Mouse (Mus musculus) heart, embryonic 16.5 days (tissue): ENCODE data around the gene Nr6a1. TPM values are rescaled to one million over a fixed set of nuclear protein-coding genes. Genes with fewer than 3 reads are reported as not detected.

Experiments used
- ATAC-seq: fragments of 200-750 bp; cut with Nextera tagmentation; replicated peaks from 2 replicates; pipeline ENCODE4 v1.8.0; 2017; ENCODE audit warnings: moderate number of reproducible peaks; ENCODE audit not compliant: insufficient read depth, low FRiP score; ENCODE audit errors: extremely low read depth
- H3K27ac ChIP-seq: fragments of 300-500 bp; sonication (generic); 2 replicates; pipeline ENCODE4 v1.5.1; 2014; ENCODE audit warnings: mild to moderate bottlenecking, low read length, control low read depth, moderate library complexity
- H3K27me3 ChIP-seq: fragments of 300-500 bp; sonication (generic); 2 replicates; pipeline ENCODE4 v1.6.1; 2014; ENCODE audit warnings: low read length, mixed read lengths; ENCODE audit not compliant: control insufficient read depth, insufficient read depth
- H3K36me3 ChIP-seq: fragments of 300-500 bp; sonication (generic); 2 replicates; pipeline ENCODE4 v1.6.1; 2014; ENCODE audit not compliant: control insufficient read depth, insufficient read depth
- H3K4me1 ChIP-seq: fragments of 300-500 bp; sonication (generic); 2 replicates; pipeline ENCODE4 v1.6.1; 2014; ENCODE audit warnings: low read length, mixed read lengths; ENCODE audit not compliant: control insufficient read depth, insufficient read depth
- H3K4me2 ChIP-seq: fragments of 300-500 bp; sonication (generic); 2 replicates; pipeline ENCODE4 v1.6.1; 2014; ENCODE audit warnings: low read depth, mild to moderate bottlenecking, control low read depth, low read length
- H3K4me3 ChIP-seq: fragments of 300-500 bp; sonication (generic); 2 replicates; pipeline ENCODE4 v1.5.1; 2014; ENCODE audit warnings: mild to moderate bottlenecking, control low read depth, low read length
- H3K9ac ChIP-seq: fragments of 300-500 bp; sonication (generic); 2 replicates; pipeline ENCODE4 v1.6.1; 2014; ENCODE audit warnings: low read length, control low read depth
- H3K9me3 ChIP-seq: fragments of 300-500 bp; sonication (generic); replicated peaks from 2 replicates; pipeline ENCODE4 v1.6.1; 2016; ENCODE audit warnings: low read length; ENCODE audit not compliant: control insufficient read depth
- WGBS: fragments of 180-500 bp; shearing (Covaris S2); extraction: QIAGEN DNeasy Blood & Tissue Kit; methylation state at CpG from one replicate; pipeline ENCODE4 v1.1.7; 2014; 5-methylcytosine and 5-hydroxymethylcytosine counted together
- polyA plus RNA-seq: library from polyadenylated mRNA; unstranded; fragments of >200 nt; fragmentation: Nextera tagmentation; extraction: Ambion mirVana; gene quantifications from 2 replicates; pipeline ENCODE4 v1.2.1, GENCODE M21; 2015

Nr6a1 gene
- polyA plus RNA-seq, 1 experiment from 2014 or later: 0.55 TPM

DNA sequence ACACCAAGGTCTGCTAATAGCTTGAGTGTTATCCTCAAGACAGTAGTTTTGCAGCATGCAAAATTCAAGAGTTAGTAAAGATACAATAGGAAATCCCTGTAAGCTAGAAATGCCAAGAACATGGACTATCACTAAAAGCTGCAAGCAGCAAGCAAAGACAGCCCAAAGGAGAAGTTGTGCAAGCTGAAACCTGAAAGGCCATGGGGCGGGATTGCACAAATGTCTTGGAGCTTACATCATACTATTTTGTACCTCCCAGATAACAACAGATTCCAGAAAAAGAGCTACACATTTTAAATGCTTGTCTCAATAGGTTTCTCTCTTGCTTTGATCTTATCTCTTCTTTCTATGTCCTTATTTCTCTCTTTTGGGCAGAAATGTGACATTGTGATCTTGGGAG is 60.8 kb downstream of the Nr6a1 start:
- Histone ChIP-seq H3K4me1 (peaks cover 3% of the 10 kb centered on the region; the same call in 1 of the 2 replicates), H3K27me3 (no peaks in the 10 kb centered on the region), H3K36me3 (no peaks in the 10 kb centered on the region; the same call in 1 of the 2 replicates), H3K9ac (no peak overlapping the region), H3K27ac (no peak overlapping the region), H3K9me3 (no peaks in the 10 kb centered on the region), H3K4me2 (no peak overlapping the region), H3K4me3 (no peak overlapping the region)
- WGBS: 53% methylated on average over 1 of the region's 1 CpGs
- no peak for ATAC-seq

GRCm38 (mm10) chr2:38864011-38864410 is 63.5 kb downstream of the Nr6a1 start:
- 28% methylated on average over 4 of the region's 4 CpGs for WGBS
- no peak for ATAC-seq
- Histone ChIP-seq H3K36me3 (no peaks in the 10 kb centered on the region; the same call in 1 of the 2 replicates), H3K27ac (no peak overlapping the region), H3K4me1 (peaks cover 3% of the 10 kb centered on the region; the same call in 1 of the 2 replicates), H3K4me3 (no peak overlapping the region), H3K27me3 (no peaks in the 10 kb centered on the region), H3K9me3 (no peaks in the 10 kb centered on the region), H3K4me2 (no peak overlapping the region), H3K9ac (no peak overlapping the region)

DNA sequence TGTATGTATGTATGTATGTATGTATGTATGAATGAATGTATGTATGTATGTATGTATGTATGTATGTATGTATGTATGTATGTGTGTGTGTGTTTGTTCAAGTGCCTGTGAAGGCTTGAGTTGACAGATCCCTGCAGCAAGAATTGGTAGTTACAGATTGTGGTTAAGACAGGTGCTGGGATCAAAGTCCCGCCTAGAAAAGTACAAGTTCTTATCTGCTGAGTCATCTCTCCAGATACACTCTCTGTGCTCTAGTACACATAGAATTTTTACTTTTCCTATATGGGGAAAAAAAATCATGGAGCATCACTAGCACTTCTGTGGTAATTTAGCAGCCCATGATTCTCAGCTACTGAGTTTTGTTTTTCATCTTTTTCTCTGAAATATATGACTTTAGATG is 75.7 kb downstream of the Nr6a1 start:
- WGBS: 90% methylated on average over 1 of the region's 1 CpGs
- Histone ChIP-seq H3K4me2 (no peak overlapping the region), H3K4me3 (no peak overlapping the region), H3K9ac (no peak overlapping the region), H3K36me3 (peaks cover 4% of the 10 kb centered on the region; the same call in 1 of the 2 replicates), H3K27me3 (no peaks in the 10 kb centered on the region), H3K27ac (no peak overlapping the region), H3K9me3 (no peaks in the 10 kb centered on the region), H3K4me1 (no peaks in the 10 kb centered on the region)
- no peak for ATAC-seq

- Histone ChIP-seq H3K27ac (no peak overlapping the region), H3K4me1 (no peaks in the 10 kb centered on the region), H3K4me2 (no peak overlapping the region), H3K36me3 (peaks cover 5% of the 10 kb centered on the region; the same call in 1 of the 2 replicates), H3K4me3 (no peak overlapping the region), H3K27me3 (no peaks in the 10 kb centered on the region), H3K9ac (no peak overlapping the region), H3K9me3 (no peaks in the 10 kb centered on the region)
- ATAC-seq: no peak
- WGBS: 85% methylated on average over 2 of the region's 2 CpGs
Observed at GRCm38 (mm10) chr2:38846319-38846718, 81.2 kb downstream of the Nr6a1 start.

- 78% methylated on average over 6 of the region's 6 CpGs for WGBS
- no peak for ATAC-seq
Observed at GRCm38 (mm10) chr2:38835489-38835888, 92.0 kb downstream of the Nr6a1 start.

DNA sequence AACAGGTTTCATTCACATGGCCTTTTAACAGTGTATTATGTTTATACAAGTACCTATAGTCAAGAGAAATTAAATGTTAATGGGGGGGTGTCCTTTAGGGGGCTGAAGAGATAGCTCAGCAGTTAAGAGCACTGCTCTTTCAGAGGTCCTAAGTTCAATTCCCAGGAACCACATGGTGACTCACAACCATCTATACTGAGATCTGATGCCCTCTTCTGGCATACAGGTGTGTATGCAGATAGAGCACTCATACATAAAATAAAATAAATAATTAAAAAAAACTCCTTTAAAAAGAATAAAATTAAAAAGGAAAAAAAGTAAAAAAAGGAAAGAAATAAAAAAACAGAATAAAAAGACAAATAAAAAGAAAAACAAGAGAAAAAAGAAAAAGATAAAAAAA is 95.5 kb downstream of the Nr6a1 start:
- no peaks in the 10 kb centered on the region for H3K9me3 ChIP-seq
- no peak overlapping the region for H3K4me3 ChIP-seq
- ATAC-seq: no peak
- H3K36me3 ChIP-seq: no peaks in the 10 kb centered on the region
- H3K27ac ChIP-seq: no peak overlapping the region
- no peak overlapping the region for H3K9ac ChIP-seq
- peaks cover 7% of the 10 kb centered on the region; the same call in 1 of the 2 replicates for H3K4me1 ChIP-seq
- H3K27me3 ChIP-seq: no peaks in the 10 kb centered on the region
- H3K4me2 ChIP-seq: no peak overlapping the region

More at GRCm38 (mm10) chr2:38835489-38835888, 92.0 kb downstream of the Nr6a1 start:
- Histone ChIP-seq H3K9me3 (no peaks in the 10 kb centered on the region), H3K4me3 (no peak overlapping the region), H3K27me3 (no peaks in the 10 kb centered on the region), H3K4me1 (no peaks in the 10 kb centered on the region), H3K36me3 (no peaks in the 10 kb centered on the region), H3K9ac (no peak overlapping the region), H3K4me2 (no peak overlapping the region), H3K27ac (no peak overlapping the region)

DNA sequence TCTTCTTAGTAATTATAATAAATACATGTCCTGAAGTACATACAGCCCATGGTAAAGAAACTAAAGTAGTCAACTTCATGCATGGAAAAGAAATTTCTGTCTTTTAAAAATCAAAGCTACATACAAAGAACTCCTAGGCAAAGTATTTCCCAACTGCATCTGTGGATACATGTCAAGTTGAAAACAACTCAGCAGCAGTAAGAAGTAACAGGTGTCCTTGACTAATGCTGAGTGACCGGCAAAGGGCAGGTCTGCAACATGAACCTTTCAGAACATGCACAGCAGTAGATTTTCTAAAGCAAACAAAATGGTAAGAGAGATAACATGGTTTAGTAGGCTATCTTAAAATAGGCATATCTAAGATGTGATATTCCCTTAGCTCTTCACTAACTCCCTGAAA is 98.0 kb downstream of the Nr6a1 start:
- 20% methylated on average over 1 of the region's 1 CpGs for WGBS
- Histone ChIP-seq H3K4me1 (peaks cover 11% of the 10 kb centered on the region; the same call in 1 of the 2 replicates), H3K27me3 (no peaks in the 10 kb centered on the region), H3K9me3 (no peaks in the 10 kb centered on the region), H3K4me3 (no peak overlapping the region), H3K27ac (no peak overlapping the region), H3K4me2 (no peak overlapping the region), H3K9ac (no peak overlapping the region), H3K36me3 (no peaks in the 10 kb centered on the region)
- no peak for ATAC-seq

DNA sequence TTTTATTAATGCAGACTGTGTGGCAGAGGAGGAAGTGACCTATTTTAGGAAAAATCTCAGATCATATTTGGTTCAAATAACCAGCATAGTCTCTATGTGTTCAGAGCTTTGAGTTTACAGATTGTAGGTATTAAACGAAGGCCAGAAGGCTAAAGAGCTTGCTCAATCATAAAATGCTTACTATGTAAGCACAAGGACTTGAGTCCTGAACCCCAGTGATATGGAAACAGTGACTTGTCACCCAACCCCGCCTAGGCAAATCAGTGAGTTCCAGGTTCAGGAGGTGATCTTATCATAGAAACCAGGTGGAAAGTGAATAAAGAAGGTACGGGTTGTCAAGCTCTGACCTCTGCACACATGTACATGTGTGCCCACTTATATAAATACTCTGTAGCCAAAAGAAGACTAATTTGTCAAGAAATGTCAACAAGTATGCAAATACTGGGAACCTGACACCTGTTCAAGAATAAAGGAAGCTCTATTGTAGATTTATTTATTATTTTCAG is 99.6 kb downstream of the Nr6a1 start:
- Histone ChIP-seq H3K36me3 (no peaks in the 10 kb centered on the region), H3K4me1 (peaks cover 11% of the 10 kb centered on the region; the same call in 1 of the 2 replicates), H3K27ac (no peak overlapping the region), H3K9me3 (no peaks in the 10 kb centered on the region), H3K27me3 (no peaks in the 10 kb centered on the region), H3K4me2 (no peak overlapping the region), H3K9ac (no peak overlapping the region), H3K4me3 (no peak overlapping the region)
- 70% methylated on average over 3 of the region's 3 CpGs for WGBS
- ATAC-seq: no peak

GRCm38 (mm10) chr2:38826189-38826588 is 101.3 kb downstream of the Nr6a1 start:
- Histone ChIP-seq H3K36me3 (no peaks in the 10 kb centered on the region), H3K9me3 (no peaks in the 10 kb centered on the region), H3K4me3 (no peak overlapping the region), H3K27ac (no peak overlapping the region), H3K27me3 (no peaks in the 10 kb centered on the region), H3K9ac (no peak overlapping the region), H3K4me1 (peaks cover 11% of the 10 kb centered on the region), H3K4me2 (no peak overlapping the region)
- no peak for ATAC-seq
